Mouse (Mus musculus): ENCODE data around the gene Bdh1. TPM values are rescaled to one million over a fixed set of nuclear protein-coding genes. Genes with fewer than 3 reads are reported as not detected.
A peak's percentile ranks its signal among the peaks of the same experiment; 100 is the strongest.

The Bdh1 gene
- polyA plus RNA-seq, 1 experiment: 197 TPM

- Histone ChIP-seq H3K4me1 (ENCODE audit: control insufficient read depth, insufficient read depth, low read length) (no peaks in the 10 kb centered on the region), H3K27me3 (replicated peaks; ENCODE audit: control insufficient read depth, insufficient read depth, low read length) (no peaks in the 10 kb centered on the region), H3K4me3 (ENCODE audit: insufficient read depth, low read depth, low read length) (no peak overlapping the region), H3K36me3 (ENCODE audit: control insufficient read depth, insufficient read depth, low read length) (no peaks in the 10 kb centered on the region), H3K27ac (ENCODE audit: insufficient read depth, low read depth, low read length) (no peak overlapping the region)
- 94% methylated on average over 5 of the region's 5 CpGs for WGBS
- TF ChIP-seq POLR2A (IDR thresholded peaks at IDR 0.05; ENCODE audit: low read depth, low read length) (no peak), CTCF (conservative IDR thresholded peaks at IDR 0.05; ENCODE audit: insufficient read depth, insufficient read length, low read depth, low read length) (no peak)
- DNase-seq: no peak
Observed at GRCm38 (mm10) chr16:31439529-31439928, 17.4 kb downstream of the Bdh1 start.

GRCm38 (mm10) chr16:31440046-31440445 is 18.0 kb downstream of the Bdh1 start:
- 88% methylated on average over 1 of the region's 1 CpGs for WGBS

GRCm38 (mm10) chr16:31444521-31444920 is 22.4 kb downstream of the Bdh1 start:
- H3K27ac ChIP-seq (ENCODE audit: insufficient read depth, low read depth, low read length): no peak overlapping the region
- no peaks in the 10 kb centered on the region for H3K27me3 ChIP-seq (replicated peaks; ENCODE audit: control insufficient read depth, insufficient read depth, low read length)
- no peaks in the 10 kb centered on the region for H3K36me3 ChIP-seq (ENCODE audit: control insufficient read depth, insufficient read depth, low read length)
- TF ChIP-seq CTCF (conservative IDR thresholded peaks at IDR 0.05; ENCODE audit: insufficient read depth, insufficient read length, low read depth, low read length) (no peak), POLR2A (IDR thresholded peaks at IDR 0.05; ENCODE audit: low read depth, low read length) (no peak)
- 71% methylated on average over 6 of the region's 6 CpGs for WGBS
- H3K4me3 ChIP-seq (ENCODE audit: insufficient read depth, low read depth, low read length): no peak overlapping the region
- H3K4me1 ChIP-seq (ENCODE audit: control insufficient read depth, insufficient read depth, low read length): no peaks in the 10 kb centered on the region
- no peak for DNase-seq

More at GRCm38 (mm10) chr16:31440046-31440445, 18.0 kb downstream of the Bdh1 start:
- H3K36me3 ChIP-seq (ENCODE audit: control insufficient read depth, insufficient read depth, low read length): no peaks in the 10 kb centered on the region
- H3K4me1 ChIP-seq (ENCODE audit: control insufficient read depth, insufficient read depth, low read length): no peaks in the 10 kb centered on the region
- TF ChIP-seq POLR2A (IDR thresholded peaks at IDR 0.05; ENCODE audit: low read depth, low read length): no peak
- peak; percentile 13; the same call in 1 of the 2 replicates for TF ChIP-seq CTCF (conservative IDR thresholded peaks at IDR 0.05; ENCODE audit: insufficient read depth, insufficient read length, low read depth, low read length)
- DNase-seq: no peak
- no peak overlapping the region for H3K4me3 ChIP-seq (ENCODE audit: insufficient read depth, low read depth, low read length)
- H3K27ac ChIP-seq (ENCODE audit: insufficient read depth, low read depth, low read length): no peak overlapping the region
- H3K27me3 ChIP-seq (replicated peaks; ENCODE audit: control insufficient read depth, insufficient read depth, low read length): no peaks in the 10 kb centered on the region

GRCm38 (mm10) chr16:31446067-31446853 is 24.2 kb downstream of the Bdh1 start:
- no peak overlapping the region for H3K4me3 ChIP-seq (ENCODE audit: insufficient read depth, low read depth, low read length)
- H3K36me3 ChIP-seq (ENCODE audit: control insufficient read depth, insufficient read depth, low read length): no peaks in the 10 kb centered on the region
- H3K4me1 ChIP-seq (ENCODE audit: control insufficient read depth, insufficient read depth, low read length): no peaks in the 10 kb centered on the region; the same call in 1 of the 2 replicates
- H3K27me3 ChIP-seq (replicated peaks; ENCODE audit: control insufficient read depth, insufficient read depth, low read length): no peaks in the 10 kb centered on the region
- 80% methylated on average over 15 of the region's 15 CpGs for WGBS
- no peak for DNase-seq
- H3K27ac ChIP-seq (ENCODE audit: insufficient read depth, low read depth, low read length): no peak overlapping the region
- no peak for TF ChIP-seq CTCF (conservative IDR thresholded peaks at IDR 0.05; ENCODE audit: insufficient read depth, insufficient read length, low read depth, low read length)
- no peak for TF ChIP-seq POLR2A (IDR thresholded peaks at IDR 0.05; ENCODE audit: low read depth, low read length)

GRCm38 (mm10) chr16:31449973-31450372 is 27.9 kb downstream of the Bdh1 start:
- 71% methylated on average over 4 of the region's 4 CpGs for WGBS
- peaks cover 20% of the 10 kb centered on the region for H3K4me1 ChIP-seq (ENCODE audit: control insufficient read depth, insufficient read depth, low read length)

GRCm38 (mm10) chr16:31451235-31451634 is 29.2 kb downstream of the Bdh1 start:
- no peak overlapping the region for H3K4me3 ChIP-seq (ENCODE audit: insufficient read depth, low read depth, low read length)
- TF ChIP-seq CTCF (conservative IDR thresholded peaks at IDR 0.05; ENCODE audit: insufficient read depth, insufficient read length, low read depth, low read length) (no peak), POLR2A (IDR thresholded peaks at IDR 0.05; ENCODE audit: low read depth, low read length) (no peak)
- H3K27ac ChIP-seq (ENCODE audit: insufficient read depth, low read depth, low read length): no peak overlapping the region
- WGBS: 51% methylated on average over 3 of the region's 3 CpGs
- no peaks in the 10 kb centered on the region for H3K36me3 ChIP-seq (ENCODE audit: control insufficient read depth, insufficient read depth, low read length)
- H3K4me1 ChIP-seq (ENCODE audit: control insufficient read depth, insufficient read depth, low read length): peaks cover 27% of the 10 kb centered on the region
- H3K27me3 ChIP-seq (replicated peaks; ENCODE audit: control insufficient read depth, insufficient read depth, low read length): no peaks in the 10 kb centered on the region
- DNase-seq: peak; percentile 56

More at GRCm38 (mm10) chr16:31449973-31450372, 27.9 kb downstream of the Bdh1 start:
- TF ChIP-seq CTCF (conservative IDR thresholded peaks at IDR 0.05; ENCODE audit: insufficient read depth, insufficient read length, low read depth, low read length) (no peak), POLR2A (IDR thresholded peaks at IDR 0.05; ENCODE audit: low read depth, low read length) (no peak)
- no peaks in the 10 kb centered on the region for H3K36me3 ChIP-seq (ENCODE audit: control insufficient read depth, insufficient read depth, low read length)
- no peak overlapping the region for H3K4me3 ChIP-seq (ENCODE audit: insufficient read depth, low read depth, low read length)
- H3K27me3 ChIP-seq (replicated peaks; ENCODE audit: control insufficient read depth, insufficient read depth, low read length): no peaks in the 10 kb centered on the region
- DNase-seq: no peak
- no peak overlapping the region for H3K27ac ChIP-seq (ENCODE audit: insufficient read depth, low read depth, low read length)

- no peaks in the 10 kb centered on the region for H3K27me3 ChIP-seq (replicated peaks; ENCODE audit: control insufficient read depth, insufficient read depth, low read length)
- H3K4me1 ChIP-seq (ENCODE audit: control insufficient read depth, insufficient read depth, low read length): peaks cover 27% of the 10 kb centered on the region
- H3K4me3 ChIP-seq (ENCODE audit: insufficient read depth, low read depth, low read length): no peak overlapping the region
- H3K27ac ChIP-seq (ENCODE audit: insufficient read depth, low read depth, low read length): peak overlapping the region; percentile 84; the same call in 1 of the 2 replicates
- no peak for DNase-seq
- WGBS: 57% methylated on average over 7 of the region's 7 CpGs
- H3K36me3 ChIP-seq (ENCODE audit: control insufficient read depth, insufficient read depth, low read length): no peaks in the 10 kb centered on the region
- TF ChIP-seq CTCF (conservative IDR thresholded peaks at IDR 0.05; ENCODE audit: insufficient read depth, insufficient read length, low read depth, low read length) (no peak), POLR2A (IDR thresholded peaks at IDR 0.05; ENCODE audit: low read depth, low read length) (no peak)
Observed at GRCm38 (mm10) chr16:31452467-31452866, 30.4 kb downstream of the Bdh1 start.

Measured in kidney, adult 2 months (tissue).